Mouse (Mus musculus) midbrain, embryonic 14.5 days (tissue): ENCODE measurements around the gene Hoxa4. TPM values are rescaled to one million over a fixed set of nuclear protein-coding genes. Genes with fewer than 3 reads are reported as not detected.

ENCODE experiments used
- ATAC-seq: fragments of 200-750 bp; cut with Nextera tagmentation; 2 replicates; pipeline ENCODE4 v1.8.0; 2017; ENCODE audit warnings: moderate number of reproducible peaks, moderate library complexity; ENCODE audit not compliant: low FRiP score, low TSS enrichment
- DNase-seq: peaks from one replicate; pipeline ENCODE4 v3.0.0-alpha.2; 2015
- H3K27ac ChIP-seq: fragments of 300-500 bp; sonication (generic); replicated peaks from 2 replicates; pipeline ENCODE4 v1.5.1; 2014; ENCODE audit warnings: mild to moderate bottlenecking, low read depth, low read length, moderate library complexity
- H3K27me3 ChIP-seq: fragments of 300-500 bp; sonication (generic); 2 replicates; pipeline ENCODE4 v1.6.1; 2014; ENCODE audit warnings: low read length, control low read depth, mixed read lengths; ENCODE audit not compliant: control insufficient read depth, insufficient read depth
- H3K36me3 ChIP-seq: fragments of 300-500 bp; sonication (generic); 2 replicates; pipeline ENCODE4 v1.6.1; 2014; ENCODE audit warnings: low read length, control low read depth; ENCODE audit not compliant: control insufficient read depth, insufficient read depth
- H3K4me1 ChIP-seq: fragments of 300-500 bp; sonication (generic); 2 replicates; pipeline ENCODE4 v1.6.1; 2014; ENCODE audit warnings: mild to moderate bottlenecking, antibody characterized with exemption, low read length, control low read depth; ENCODE audit not compliant: control insufficient read depth, insufficient read depth
- H3K4me2 ChIP-seq: fragments of 300-500 bp; sonication (generic); 2 replicates; pipeline ENCODE4 v1.6.1; 2014; ENCODE audit warnings: mild to moderate bottlenecking, low read length, moderate library complexity
- H3K4me3 ChIP-seq: fragments of 300-500 bp; sonication (generic); replicated peaks from 2 replicates; pipeline ENCODE4 v1.5.1; 2014; ENCODE audit warnings: low read depth, low read length
- H3K9ac ChIP-seq: fragments of 300-500 bp; sonication (generic); replicated peaks from 2 replicates; pipeline ENCODE4 v1.6.1; 2014; ENCODE audit warnings: mild to moderate bottlenecking, low read length, moderate library complexity
- H3K9me3 ChIP-seq: fragments of 300-500 bp; sonication (generic); 2 replicates; pipeline ENCODE4 v1.6.1; 2016; ENCODE audit warnings: low read length, control low read depth, mixed read lengths; ENCODE audit not compliant: control insufficient read depth
- WGBS: fragments of 180-500 bp; shearing (Covaris S2); extraction: QIAGEN DNeasy Blood & Tissue Kit; methylation state at CpG from one replicate; pipeline ENCODE4 v1.1.7; 2014; 5-methylcytosine and 5-hydroxymethylcytosine counted together
- polyA plus RNA-seq: library from polyadenylated mRNA; unstranded; fragments of >200 nt; fragmentation: Nextera tagmentation; extraction: Ambion mirVana; gene quantifications from 2 replicates; pipeline ENCODE4 v1.2.1, GENCODE M21; 2014

The Hoxa4 gene
- polyA plus RNA-seq, 1 experiment from 2014 or later, result not detected

DNA sequence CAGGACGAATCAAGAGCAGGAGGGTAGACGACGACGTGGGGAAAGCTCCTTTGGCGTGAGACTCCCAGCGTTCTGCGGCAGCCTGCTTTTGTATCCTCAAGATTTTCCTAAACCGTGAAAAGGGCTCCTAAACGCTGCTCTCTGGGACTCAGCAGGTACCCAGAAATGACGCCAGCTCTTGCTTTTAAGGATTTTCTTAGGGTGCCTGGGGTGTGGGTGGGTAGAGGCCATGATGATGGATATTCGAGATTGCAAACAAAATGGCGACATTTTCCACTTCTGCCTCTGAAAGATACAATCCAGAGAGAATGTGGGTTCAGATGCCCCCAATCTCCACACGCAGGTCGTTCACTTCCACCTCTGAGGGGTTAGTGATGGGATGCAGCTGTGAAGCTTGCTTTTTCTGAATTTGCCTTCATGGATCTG, 23.8 kb downstream of the Hoxa4 start:
- H3K36me3 ChIP-seq, result no peaks in the 10 kb centered on the region
- no peak overlapping the region for H3K27ac ChIP-seq
- no peak overlapping the region for H3K9ac ChIP-seq
- no peak for DNase-seq
- no peak for ATAC-seq
- no peaks in the 10 kb centered on the region for H3K4me1 ChIP-seq
- H3K4me3 ChIP-seq, result no peak overlapping the region
- no peak overlapping the region for H3K4me2 ChIP-seq
- H3K27me3 ChIP-seq, result peaks cover 91% of the 10 kb centered on the region
- H3K9me3 ChIP-seq, result no peaks in the 10 kb centered on the region
- 1% methylated on average over 14 of the region's 14 CpGs for WGBS

DNA sequence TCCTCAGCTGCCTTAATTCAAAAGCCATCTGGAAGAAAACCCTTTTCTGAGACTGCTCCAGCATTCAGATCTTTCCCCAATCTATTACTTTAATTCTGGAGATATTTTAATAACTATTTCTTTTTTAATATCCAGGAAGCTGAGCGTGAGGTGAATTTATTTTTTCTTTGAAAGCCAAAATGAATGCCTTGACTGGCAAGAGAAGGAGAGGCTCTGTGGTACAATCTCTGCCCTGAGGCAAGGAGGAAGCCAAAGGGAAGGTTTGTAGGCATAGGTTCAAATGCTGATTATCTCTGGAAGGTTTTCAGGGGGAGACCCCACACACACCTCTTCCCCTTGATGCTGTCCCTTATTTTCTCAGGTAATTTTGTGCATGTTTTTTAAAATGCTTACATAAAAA, 24.4 kb downstream of the Hoxa4 start:
- 16% methylated on average over 1 of the region's 1 CpGs for WGBS
- Histone ChIP-seq H3K36me3 (no peaks in the 10 kb centered on the region), H3K9ac (no peak overlapping the region), H3K4me2 (no peak overlapping the region), H3K27me3 (peaks cover 91% of the 10 kb centered on the region), H3K9me3 (no peaks in the 10 kb centered on the region), H3K4me1 (no peaks in the 10 kb centered on the region), H3K27ac (no peak overlapping the region), H3K4me3 (no peak overlapping the region)
- no peak for DNase-seq
- no peak for ATAC-seq

DNA sequence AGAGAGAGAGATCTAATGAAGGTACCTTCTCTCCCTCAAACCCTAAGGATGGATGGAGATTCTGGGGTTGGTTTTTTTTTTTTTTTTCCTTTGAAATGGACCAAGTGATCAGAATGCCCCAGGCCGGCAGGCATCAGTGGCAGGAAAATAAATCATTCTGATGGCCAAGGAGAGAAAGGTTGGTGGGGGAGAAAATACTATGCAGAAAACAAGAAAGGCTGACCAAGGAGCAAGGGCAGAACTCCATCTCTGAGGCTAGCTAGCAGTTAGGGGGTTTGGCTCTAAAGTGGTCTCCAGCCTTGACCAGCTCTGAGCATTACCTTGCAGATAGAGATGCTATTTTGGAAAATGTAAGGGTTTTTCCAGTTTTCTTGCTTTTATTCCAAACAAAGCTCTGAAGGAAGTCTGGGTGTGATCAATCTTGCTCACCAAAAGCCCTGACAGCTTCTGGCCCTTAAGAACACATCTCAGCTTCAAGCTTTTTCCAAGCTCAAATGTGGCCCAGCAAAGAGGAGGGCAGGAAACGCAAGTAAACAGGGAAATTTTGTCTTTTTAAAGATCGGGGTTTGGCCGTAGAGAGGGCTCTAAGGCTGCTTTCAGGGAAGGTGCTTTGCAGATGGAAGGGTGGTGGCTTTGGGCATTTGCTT, 25.0 kb downstream of the Hoxa4 start:
- no peak overlapping the region for H3K4me2 ChIP-seq
- 6% methylated on average over 4 of the region's 4 CpGs for WGBS
- no peaks in the 10 kb centered on the region for H3K9me3 ChIP-seq
- DNase-seq (no peak), ATAC-seq (no peak)
- H3K9ac ChIP-seq, result no peak overlapping the region
- H3K4me1 ChIP-seq, result no peaks in the 10 kb centered on the region
- no peak overlapping the region for H3K27ac ChIP-seq
- no peaks in the 10 kb centered on the region for H3K36me3 ChIP-seq
- no peak overlapping the region for H3K4me3 ChIP-seq
- peaks cover 91% of the 10 kb centered on the region for H3K27me3 ChIP-seq

DNA sequence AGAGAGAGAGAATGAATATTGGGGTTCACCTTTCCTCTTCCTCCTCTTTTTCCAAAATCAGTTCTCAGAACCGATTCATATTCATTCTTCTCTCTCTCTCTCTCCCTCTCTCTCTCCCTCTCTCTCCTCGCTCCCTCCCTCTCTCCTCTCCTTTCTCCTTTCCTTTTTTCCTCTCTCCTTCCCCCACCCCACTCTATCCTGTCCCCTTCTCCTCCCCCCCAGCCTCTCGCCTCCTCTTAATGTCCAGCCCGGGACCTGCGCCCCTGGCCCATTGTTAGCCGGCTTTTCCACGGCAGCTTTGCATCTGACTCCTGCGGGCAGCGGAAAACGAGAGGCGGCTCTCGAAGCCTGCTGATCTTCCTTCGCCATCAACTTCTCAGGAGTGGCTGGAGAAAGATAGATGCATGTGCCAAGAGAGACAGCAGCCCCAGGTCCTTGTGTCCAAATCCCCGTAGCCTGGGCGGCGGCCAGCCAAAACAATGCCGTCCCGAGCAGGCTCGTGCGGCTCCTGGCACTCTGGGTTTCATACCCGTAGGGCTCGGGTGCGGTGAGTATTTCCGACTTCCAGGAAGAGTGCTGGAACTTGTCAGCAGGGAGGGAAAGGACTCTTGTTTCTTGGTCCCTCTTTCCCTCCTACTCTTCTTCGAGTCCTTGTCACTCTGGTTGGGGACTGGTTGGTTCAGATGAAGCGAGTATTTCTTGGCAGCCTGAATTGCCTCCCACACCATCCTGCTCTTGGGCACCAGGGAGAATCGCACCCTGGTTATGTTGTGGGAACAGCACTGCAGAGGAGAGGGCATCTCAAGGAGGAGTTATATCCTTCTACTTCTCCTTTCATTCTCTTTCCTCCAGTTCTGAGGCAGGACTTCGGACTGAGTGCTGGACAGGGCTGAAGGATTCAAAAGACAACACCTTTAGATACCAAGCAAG, 25.8 kb downstream of the Hoxa4 start:
- H3K27me3 ChIP-seq, result peaks cover 88% of the 10 kb centered on the region
- H3K4me2 ChIP-seq, result no peak overlapping the region
- no peaks in the 10 kb centered on the region for H3K9me3 ChIP-seq
- WGBS, result under 1% methylated on average over 28 of the region's 28 CpGs
- DNase-seq (no peak), ATAC-seq (no peak)
- no peak overlapping the region for H3K4me3 ChIP-seq
- no peaks in the 10 kb centered on the region for H3K36me3 ChIP-seq
- no peak overlapping the region for H3K9ac ChIP-seq
- no peak overlapping the region for H3K27ac ChIP-seq
- no peaks in the 10 kb centered on the region for H3K4me1 ChIP-seq

DNA sequence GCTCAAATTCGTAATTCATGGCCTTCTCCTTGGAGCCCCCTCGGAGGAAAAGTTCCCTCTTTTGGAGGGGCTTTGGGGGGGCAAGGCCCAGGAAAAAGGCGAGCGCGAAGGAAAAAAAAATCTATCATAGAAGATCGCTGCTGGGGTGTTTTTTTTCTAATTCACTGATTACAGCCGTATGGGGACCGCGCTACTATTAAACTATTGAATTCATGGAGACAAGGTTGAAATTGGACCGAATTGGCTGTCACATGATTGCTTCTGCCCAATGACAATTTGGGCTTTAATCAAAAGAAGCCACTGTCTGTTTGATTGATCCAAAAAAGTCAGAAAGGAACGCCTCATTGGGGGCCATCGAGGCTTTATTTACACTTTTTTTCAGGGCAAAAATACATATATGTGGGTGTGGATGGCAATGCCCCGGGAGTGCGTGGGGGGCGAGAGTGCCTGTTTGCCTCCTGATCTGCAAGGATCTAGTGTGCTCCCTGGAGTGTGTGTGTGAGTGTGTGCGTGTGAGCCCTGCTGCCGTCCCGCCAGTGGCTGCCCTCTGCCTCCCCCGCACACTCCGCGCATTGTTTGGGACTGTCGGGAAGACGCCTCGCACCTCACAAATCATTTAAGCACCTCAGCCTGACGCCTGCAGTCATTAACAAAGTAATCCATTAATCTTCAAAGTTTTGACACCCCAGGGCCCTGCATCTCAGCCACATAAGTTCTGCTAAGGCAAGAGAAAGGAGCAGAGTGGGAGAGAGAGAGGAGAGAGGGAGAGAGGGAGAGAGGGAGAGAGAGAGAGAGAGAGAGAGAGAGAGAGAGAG, 26.7 kb downstream of the Hoxa4 start, which contains the start of gene Hoxa2:
Gene Hoxa2, minus strand, starts transcription at position 206 of the 815 bp plus-strand sequence.
- DNase-seq (no peak), ATAC-seq (no peak)
- H3K4me2 ChIP-seq, result no peak within 1 kb of the TSS
- no peaks in the 10 kb centered on the region for H3K36me3 ChIP-seq
- peaks cover 88% of the 10 kb centered on the region for H3K27me3 ChIP-seq
- H3K9me3 ChIP-seq, result no peaks in the 10 kb centered on the region
- WGBS, result under 1% methylated on average over 25 of the region's 25 CpGs
- H3K4me1 ChIP-seq, result no peaks in the 10 kb centered on the region
- no peak within 1 kb of the TSS for H3K9ac ChIP-seq
- H3K4me3 ChIP-seq, result no peak within 1 kb of the TSS
- H3K27ac ChIP-seq, result no peak within 1 kb of the TSS

DNA sequence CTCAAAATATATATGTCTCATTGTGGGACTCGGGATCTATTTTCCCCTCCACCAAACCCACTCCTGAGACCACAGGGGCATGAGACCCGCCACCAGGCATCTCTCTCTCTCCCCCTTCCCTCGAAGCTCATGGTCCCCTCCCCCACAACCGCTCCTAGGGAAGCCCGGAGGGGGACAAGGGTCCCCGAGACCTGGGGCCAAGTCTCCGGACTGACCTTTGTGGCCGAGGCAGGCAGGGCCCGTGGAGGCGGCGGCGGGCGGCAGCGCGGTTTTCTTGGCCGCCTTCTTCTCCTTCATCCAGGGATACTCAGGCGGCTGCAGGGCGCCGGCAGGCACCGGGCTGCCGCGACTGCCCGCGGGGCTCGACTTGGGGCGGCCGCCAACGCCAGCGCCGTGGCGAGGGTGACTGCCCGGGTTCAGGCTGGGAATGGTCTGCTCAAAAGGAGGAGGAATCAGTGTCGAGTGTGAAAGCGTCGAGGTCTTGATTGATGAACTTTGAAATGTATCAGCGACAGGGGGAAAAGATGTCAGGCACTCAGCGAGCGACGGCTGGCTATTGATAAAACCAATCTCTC, 27.4 kb downstream of the Hoxa4 start:
- Histone ChIP-seq H3K4me3 (no peak overlapping the region), H3K27me3 (peaks cover 90% of the 10 kb centered on the region), H3K27ac (no peak overlapping the region), H3K4me1 (no peaks in the 10 kb centered on the region), H3K4me2 (no peak overlapping the region), H3K9me3 (no peaks in the 10 kb centered on the region), H3K9ac (no peak overlapping the region), H3K36me3 (no peaks in the 10 kb centered on the region)
- ATAC-seq (no peak), DNase-seq (no peak)
- under 1% methylated on average over 38 of the region's 39 CpGs for WGBS

DNA sequence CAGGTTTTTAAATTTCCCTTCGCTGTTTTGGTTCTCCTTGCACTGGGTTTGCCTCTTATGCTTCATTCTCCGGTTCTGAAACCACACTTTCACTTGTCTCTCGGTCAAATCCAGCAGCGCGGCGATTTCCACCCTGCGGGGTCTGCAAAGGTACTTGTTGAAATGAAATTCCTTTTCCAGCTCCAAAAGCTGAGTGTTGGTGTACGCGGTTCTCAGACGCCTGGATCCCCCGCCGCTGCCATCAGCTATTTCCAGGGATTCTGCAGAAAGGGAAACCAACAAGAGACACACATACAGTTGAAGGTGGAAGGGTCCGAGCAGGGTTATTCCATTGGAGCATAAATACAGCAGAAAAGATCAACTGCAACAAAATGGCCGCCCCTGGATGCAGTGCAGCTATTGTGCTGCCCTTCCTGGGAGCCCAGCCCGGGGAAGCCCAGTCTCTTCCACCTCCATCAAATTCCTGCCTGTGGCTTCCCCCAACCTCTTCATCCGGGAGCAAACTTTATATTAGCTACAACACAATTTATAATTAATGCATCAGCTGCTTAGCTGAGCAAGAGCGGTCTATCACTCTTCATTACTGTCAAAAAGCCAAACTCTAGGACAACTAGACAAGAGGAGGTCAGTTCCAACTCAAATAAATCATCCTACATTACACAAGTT, 28.1 kb downstream of the Hoxa4 start:
- Histone ChIP-seq H3K27me3 (peaks cover 93% of the 10 kb centered on the region), H3K27ac (no peak overlapping the region), H3K9me3 (no peaks in the 10 kb centered on the region), H3K4me3 (no peak overlapping the region), H3K4me1 (peaks cover 2% of the 10 kb centered on the region), H3K36me3 (no peaks in the 10 kb centered on the region), H3K9ac (no peak overlapping the region), H3K4me2 (no peak overlapping the region)
- WGBS, result 1% methylated on average over 17 of the region's 17 CpGs
- DNase-seq, result no peak
- ATAC-seq, result no peak
